Mouse (Mus musculus) spleen, postnatal 10 days (tissue): ENCODE data around the gene Acoxl.
A peak's percentile ranks its signal among the peaks of the same experiment; 100 is the strongest.

Source experiments
- DNase-seq, 2 experiments: peaks; one replicate each; pipeline ENCODE4 v3.0.0; 2021 to 2022; ENCODE audit warnings: low spot score in 2 of 2

The Acoxl gene

GRCm38 (mm10) chr2:127937079-127937478, 98.4 kb downstream of the Acoxl start:
- peak in 1 of 2 experiments; percentile 22 for DNase-seq

DNA sequence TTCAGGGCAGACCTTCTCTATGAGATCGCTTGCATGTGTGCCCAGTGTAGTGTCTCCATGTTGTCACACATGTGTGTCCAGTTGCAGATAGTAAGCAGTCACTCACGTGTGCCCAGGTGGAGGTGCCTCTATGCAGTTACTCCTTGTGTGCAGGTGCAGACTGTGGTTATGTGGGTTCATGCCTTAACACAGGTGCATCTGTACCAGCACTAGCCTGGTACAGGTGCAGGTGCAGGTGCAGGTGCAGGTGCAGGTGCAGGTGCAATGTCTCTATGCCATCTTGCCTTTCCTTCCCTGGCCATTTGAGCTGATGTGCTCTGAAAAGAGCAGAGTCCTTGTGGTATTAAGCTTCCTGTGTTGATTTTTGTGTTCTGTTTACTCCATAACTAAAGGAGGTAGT, 100.5 kb downstream of the Acoxl start:
- DNase-seq: no peak

DNA sequence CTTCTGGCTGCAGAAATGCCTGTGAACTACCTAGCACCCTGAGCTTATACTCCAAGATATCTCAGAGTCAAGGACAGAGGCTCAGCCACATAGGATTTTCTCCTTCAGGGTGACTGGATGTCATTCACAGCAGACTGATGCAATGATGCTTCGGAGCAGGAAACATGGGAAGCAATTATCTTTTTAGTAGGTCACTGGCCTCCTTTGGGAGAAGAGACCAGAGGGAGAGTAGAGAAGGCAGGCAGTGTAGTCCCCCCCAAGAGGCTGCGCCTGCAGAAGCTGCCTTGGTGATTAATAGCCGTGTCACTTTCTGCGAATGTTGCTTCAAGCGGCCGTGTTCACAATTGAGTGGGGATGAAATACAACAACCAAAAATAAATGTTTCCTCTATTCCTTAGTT, 121.9 kb downstream of the Acoxl start:
- no peak for DNase-seq

DNA sequence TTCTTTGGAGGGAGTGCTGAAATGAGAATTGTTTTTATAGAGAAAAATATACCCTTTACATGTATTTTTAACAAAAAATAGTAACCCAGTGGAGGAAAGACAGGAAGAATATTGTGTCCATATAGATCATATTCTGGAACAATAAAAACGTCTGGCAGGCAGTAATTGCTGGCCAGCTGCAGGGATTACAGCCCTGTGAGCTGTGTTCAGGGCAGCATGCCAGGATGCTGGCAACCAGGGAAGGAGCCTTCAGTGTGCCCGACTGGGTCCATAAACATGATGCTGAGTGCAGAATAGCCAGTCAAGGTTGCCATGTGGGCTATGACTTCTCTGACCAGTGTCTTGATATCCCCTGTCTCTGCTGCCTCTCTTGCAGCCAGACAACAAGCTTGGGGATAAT, 122.5 kb downstream of the Acoxl start:
- no peak for DNase-seq

GRCm38 (mm10) chr2:127961802-127962433, 123.2 kb downstream of the Acoxl start:
- no peak for DNase-seq

GRCm38 (mm10) chr2:127968944-127969343, 130.3 kb downstream of the Acoxl start:
- DNase-seq: no peak

DNA sequence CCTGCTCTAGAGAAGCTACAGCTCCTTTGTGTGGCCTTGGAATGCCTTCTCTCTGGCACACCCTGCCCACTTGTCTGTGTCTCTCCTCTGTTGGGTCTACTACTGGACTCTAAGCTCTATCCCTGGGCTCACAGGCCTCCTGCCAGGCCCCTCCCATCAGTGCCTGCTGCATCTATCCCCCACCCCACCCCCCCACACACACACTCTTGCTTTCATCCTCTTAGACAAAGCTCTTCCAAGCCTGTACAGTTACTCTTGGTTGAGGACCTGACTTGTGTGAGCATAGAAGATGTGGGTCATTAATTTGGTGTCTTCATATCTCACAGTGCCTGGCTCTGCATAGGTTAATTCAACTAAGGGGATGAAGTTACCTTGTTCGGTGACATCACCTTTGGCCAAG, 137.6 kb downstream of the Acoxl start:
- DNase-seq: no peak

- DNase-seq: no peak
Measured at GRCm38 (mm10) chr2:127978601-127979230, 140.0 kb downstream of the Acoxl start.

GRCm38 (mm10) chr2:127982610-127983009, 143.9 kb downstream of the Acoxl start:
- no peak for DNase-seq

DNA sequence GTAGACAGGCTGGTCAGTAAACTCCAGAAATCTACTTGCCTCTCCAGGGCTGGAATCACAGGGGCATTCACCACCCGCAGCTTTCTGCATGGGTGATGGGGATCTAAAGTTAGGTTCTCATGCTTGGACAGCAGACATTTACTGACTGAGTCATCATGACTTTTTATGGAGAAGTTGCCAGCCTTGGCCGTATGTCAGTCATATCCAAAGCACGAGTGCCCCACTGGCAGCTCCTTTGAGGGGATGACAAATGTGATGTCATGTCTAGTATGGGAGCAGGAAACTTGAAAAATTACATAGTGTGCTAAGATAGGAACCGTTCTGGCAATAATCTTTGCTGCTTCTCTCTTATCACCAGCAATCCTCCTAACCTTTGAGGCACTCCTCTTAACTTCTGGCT, 144.6 kb downstream of the Acoxl start:
- no peak for DNase-seq

DNA sequence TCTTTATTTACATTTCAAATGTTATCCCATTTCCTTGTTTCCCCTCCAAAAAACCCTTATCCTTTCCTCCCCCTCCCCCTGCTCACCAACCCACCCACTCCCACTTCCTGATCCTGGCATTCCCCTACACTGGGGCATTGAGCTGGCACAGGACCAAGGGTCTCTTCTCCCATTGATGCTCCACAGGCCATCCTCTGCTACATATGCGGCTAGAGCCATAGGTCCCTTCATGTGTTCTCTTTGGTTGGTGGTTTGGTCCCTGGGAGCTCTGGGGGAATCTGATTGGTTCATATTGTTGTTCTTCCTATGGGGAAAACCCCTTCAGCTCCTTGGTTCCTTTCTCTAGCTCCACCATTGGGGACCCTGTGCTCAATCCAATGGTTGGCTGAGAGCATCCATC, 145.3 kb downstream of the Acoxl start:
- no peak for DNase-seq

DNA sequence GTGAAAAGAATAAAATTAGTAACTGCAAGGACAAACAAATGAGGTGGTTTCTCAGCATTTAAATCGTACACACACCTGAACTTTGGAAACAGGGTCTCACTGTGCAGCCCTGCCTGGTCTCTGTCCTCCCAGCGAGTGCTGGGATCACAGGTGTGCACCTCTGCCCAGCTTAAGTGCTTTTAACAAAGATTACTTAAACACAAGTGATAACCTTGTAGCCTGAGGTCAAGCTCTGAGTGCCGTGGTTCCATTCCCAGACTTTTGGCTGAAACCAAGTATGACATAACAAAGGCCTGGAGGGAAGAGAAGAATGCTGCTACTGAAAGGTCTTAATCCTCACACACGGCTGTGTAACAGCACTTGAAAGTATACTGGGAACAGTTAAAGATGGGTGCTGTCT, 149.0 kb downstream of the Acoxl start:
- DNase-seq: no peak

DNA sequence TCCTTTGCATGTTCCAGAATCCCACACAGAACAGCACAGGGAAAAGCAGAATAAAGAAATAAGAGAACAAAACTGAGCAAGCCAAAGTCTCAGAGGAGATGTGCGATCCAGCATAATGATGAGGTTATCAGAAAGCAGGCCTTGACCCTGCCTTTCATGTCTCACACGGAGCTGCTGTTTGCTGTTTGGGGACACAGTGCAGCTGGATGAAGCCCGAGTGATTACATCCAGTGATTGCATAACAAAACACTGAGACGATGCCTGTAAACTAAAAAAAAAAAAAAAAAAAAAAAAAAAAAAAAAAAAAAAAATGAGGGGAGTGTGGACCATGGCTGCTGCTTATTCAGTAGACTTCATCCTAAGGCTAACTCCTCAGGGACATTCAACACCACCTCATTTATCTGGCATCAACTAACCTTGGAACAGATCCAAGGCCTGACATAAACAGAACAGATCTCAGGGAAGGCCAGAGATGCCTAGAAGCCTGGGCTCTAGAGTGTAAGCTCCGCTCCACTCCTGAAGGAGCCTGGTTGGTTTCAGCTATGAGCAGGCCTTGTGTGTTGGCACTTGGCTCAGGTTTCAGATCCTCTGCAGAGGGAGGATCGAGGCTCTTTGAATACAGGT, 152.3 kb downstream of the Acoxl start:
- DNase-seq: no peak

- DNase-seq: no peak
Measured at GRCm38 (mm10) chr2:127991656-127992055, 153.0 kb downstream of the Acoxl start.

DNA sequence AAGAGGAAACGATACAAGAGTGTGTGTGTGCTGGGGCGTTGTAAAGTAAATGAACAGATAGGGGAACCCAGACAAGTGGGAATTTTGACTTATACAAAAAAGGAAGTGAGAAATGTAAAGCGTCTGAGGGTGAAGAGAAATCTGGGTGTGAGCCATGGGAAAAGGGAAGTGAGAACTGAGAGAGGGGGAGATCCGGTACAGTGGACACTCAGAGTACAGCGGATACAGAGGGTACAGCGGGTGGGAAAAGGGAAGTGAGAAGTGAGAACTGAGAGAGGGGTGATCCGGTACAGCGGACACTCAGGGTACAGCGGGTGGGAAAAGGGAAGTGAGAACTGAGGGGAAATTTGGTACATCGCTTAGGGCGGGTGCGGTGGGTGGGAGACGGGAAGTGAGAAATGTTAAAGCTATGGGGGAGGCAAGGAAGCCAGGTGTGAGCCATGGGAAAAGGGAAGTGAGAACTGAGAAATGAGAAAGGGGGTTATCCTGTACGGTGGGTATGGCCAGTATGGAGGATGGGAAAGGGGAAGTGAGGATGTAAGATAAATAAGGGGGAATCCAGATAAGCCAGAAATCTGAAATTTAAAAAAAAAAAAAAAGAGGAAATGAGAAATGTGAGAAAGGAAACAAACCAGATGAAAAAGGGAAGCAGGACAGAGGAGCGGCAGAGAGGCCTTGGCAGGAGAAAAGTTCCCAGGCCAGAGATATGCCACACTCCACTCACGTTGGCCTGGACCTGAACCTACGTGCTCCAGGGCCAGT, 170.2 kb downstream of the Acoxl start:
- DNase-seq: peak in 1 of 2 experiments; percentile 19

- DNase-seq: peak in 1 of 2 experiments; percentile 43
Measured at GRCm38 (mm10) chr2:128014613-128015012, 175.9 kb downstream of the Acoxl start.

DNA sequence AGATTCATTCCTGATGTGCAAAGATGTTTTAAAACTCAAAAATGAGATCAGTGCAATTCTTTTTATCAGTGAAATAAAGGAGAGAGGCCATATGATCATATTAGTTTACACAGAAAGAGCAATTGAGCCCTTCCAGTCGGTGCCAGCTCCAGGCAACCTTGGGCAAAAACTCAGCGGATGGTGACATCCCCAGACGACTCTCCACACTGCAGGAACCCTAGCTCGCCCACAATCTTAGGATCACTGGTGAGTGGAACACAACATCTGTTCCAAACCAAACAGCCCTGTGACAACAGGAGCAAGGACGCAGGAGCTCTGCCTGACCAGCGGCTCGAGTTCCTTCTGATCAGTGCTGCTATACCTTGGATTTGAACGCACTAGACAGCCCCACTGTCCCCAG, 176.9 kb downstream of the Acoxl start:
- DNase-seq: no peak

DNA sequence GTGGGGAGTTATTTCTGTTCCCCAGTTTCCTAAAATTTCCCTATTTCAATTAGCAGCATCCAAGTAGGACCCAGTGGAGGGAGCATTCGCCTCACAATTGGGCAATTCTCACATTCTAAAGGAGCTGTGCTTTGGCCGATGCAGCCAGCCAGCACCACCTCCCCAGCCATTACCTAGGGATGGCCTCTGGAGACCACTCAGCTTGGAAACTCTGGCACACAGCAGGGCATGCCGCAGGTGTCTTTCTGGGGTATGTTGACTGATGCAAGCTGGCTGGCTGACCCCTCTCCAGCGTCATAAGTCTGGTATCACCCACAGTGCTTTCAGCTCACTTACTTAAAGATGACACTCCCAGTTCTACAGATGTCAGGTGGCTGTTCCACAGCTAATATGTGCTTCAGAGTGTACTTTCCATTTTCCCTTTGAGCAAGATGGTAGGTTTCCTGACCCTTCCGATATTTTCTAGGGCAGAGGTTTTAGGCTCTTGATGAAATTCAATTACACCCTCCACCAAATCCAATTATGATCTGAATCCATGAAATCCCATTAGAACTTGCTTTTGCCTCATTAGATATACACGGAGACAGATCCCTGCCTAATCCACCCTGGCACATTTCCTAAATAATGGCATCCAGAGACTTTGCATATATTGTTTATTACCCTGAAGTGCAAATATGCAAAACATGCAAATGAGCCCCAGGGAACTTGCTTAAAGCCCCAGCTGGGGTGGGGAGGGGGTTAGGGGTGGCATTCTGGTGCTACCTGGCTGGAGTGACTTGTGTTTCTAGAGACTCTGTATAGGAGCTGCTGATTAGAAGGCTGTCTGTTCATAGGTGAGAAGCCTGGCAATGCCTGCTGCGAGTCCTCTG, 181.6 kb downstream of the Acoxl start:
- DNase-seq: no peak

DNA sequence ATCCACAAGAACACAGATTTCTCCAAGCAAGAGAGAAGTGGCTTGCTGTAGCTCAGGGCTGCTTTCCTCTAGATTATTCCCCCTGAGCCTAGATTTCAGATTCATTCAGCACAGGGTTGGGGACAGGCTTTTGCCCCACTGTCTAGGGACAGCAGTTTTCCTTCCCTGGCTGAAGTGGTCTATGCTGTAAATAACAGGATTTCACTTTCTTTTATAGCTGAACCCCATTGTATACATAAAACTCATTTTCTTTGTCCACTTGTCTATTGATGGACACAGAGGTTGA, 182.2 kb downstream of the Acoxl start:
- no peak for DNase-seq

GRCm38 (mm10) chr2:128023855-128024254, 185.2 kb downstream of the Acoxl start:
- DNase-seq: no peak

DNA sequence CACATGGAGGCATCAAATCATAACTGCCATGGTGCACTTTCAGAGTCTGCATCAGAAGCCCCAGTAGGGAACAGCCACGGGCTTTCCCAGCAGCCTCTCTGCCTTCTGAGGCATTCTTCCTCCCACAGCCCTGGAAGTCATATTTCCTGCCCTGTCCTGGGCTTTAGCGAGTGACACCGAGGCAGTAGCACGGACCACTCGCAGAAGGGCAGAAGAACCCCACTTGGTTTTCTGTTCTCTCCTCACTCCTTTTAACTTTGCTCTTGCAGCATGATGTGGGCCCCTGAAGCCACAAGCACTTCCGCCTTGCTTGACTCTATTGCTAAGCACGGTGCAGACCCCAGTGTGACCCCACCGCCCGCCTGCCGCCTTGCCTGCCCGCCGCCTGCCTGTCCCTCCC, 189.0 kb downstream of the Acoxl start:
- no peak for DNase-seq

GRCm38 (mm10) chr2:128029968-128030367, 191.3 kb downstream of the Acoxl start:
- no peak for DNase-seq
